Mouse (Mus musculus) lung, postnatal 0 days (tissue): Measurements from ENCODE around the gene Fancg.
A peak's percentile ranks its signal among the peaks of the same experiment; 100 is the strongest.

Experiments
- CTCF ChIP-seq: IDR thresholded peaks from 2 replicates; pipeline ENCODE4 v1.5.1; 2016; ENCODE audit warnings: antibody characterized with exemption, mild to moderate bottlenecking
- EP300 ChIP-seq: IDR thresholded peaks from 2 replicates; pipeline ENCODE4 v1.6.1; 2016; ENCODE audit warnings: antibody characterized with exemption, mild to moderate bottlenecking, control low read depth

- TF ChIP-seq EP300 (no peak), CTCF (peak; percentile 93)
Observed at GRCm38 (mm10) chr4:43047231-43047630, 36.9 kb upstream of the Fancg start.
